Mouse (Mus musculus): ENCODE data around the gene Camk1d. TPM values are rescaled to one million over a fixed set of nuclear protein-coding genes. Genes with fewer than 3 reads are reported as not detected.

Camk1d gene
- polyA plus RNA-seq, 1 experiment from 2014 or later = 1.0 TPM

DNA sequence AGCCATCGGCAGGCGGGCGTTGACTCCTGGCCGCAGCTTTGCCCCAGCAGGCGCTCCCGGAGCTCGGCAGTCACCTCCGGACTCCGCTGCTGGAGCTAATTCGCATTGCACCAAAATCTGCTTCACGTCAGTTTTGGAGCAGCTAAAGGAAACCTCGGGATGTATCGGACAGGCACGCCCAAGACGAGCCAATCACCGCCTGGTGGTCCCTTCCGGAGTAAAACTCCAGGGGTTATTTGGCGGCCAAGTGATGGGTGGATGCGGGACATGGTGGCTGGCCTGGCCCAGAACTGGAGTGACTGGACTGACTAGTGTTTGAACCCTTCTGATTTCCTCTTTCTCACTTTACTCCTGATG is 717 bp upstream of the Camk1d start:
- 0 out of 2 replicates have a peak, but pooled peaks have one; percentile 5 for ATAC-seq (replicated peaks; ENCODE audit: low FRiP score)
- H3K36me3 ChIP-seq (ENCODE audit: control insufficient read depth, insufficient read depth, low read length) = no peaks in the 10 kb centered on the region

DNA sequence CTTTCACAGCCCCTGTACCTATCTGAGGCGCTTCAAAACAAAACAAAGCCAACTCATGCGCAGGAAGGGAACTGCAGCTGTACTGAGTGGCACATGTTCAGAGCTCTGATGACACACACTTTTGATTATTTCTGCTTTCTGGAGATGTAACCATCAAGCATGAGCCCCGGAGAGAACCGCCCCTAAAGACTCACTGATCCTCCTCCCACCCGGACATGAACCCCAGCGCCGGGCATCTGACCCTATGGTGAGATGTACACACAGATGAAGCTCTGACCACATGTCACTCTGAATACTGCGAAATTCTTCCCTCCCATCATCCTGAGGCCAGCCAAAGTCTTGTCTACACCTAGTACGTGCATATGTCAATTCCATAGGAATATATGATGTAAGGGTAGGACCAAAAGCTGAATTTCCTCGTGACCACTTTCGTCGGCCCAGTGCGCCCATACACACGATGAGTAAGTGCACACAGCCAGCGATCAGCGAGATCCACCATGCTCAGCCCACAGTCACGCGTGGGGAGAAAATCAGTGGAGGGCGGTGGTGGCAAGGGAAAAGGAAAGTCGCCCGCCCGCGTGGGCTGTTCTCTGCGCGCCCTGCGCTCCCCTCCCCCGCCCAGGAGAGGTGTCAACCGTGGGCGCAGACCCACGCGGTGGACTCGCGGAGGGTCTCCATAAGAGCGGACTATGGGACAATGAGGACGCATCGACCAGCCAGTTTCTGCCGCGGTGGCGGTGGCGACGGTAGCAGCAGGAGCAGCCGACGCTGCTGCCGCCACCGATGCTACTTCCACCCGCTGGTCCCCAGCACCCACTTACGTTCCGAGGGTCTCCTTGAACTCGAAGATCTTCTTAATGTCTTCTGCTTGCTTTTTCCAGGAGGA is 747 bp downstream of the Camk1d start:
- ATAC-seq (replicated peaks; ENCODE audit: low FRiP score) (no peak), DNase-seq (ENCODE audit: low spot score) (peak; percentile 39)
- Histone ChIP-seq H3K4me3 (ENCODE audit: low read depth, low read length) (peak overlapping the region; percentile 69), H3K27ac (ENCODE audit: low read depth, low read length) (no peak overlapping the region), H3K27me3 (replicated peaks; ENCODE audit: control insufficient read depth, insufficient read depth, low read length) (peaks cover 23% of the 10 kb centered on the region), H3K9ac (ENCODE audit: low read depth, low read length) (peak overlapping the region; percentile 43), H3K9me3 (ENCODE audit: control insufficient read depth, low read length) (no peaks in the 10 kb centered on the region), H3K4me1 (replicated peaks; ENCODE audit: control insufficient read depth, insufficient read depth, low read length) (peaks cover 13% of the 10 kb centered on the region; the same call in 1 of the 2 replicates), H3K36me3 (ENCODE audit: control insufficient read depth, insufficient read depth, low read length) (no peaks in the 10 kb centered on the region), H3K4me2 (peak overlapping the region; percentile 100)
- WGBS = under 1% methylated on average over 49 of the region's 49 CpGs

More for the DNA sequence above, 717 bp upstream of the Camk1d start:
- Histone ChIP-seq H3K27ac (ENCODE audit: low read depth, low read length) (no peak overlapping the region), H3K4me2 (peak overlapping the region; percentile 100), H3K4me3 (ENCODE audit: low read depth, low read length) (peak overlapping the region; percentile 69), H3K9me3 (ENCODE audit: control insufficient read depth, low read length) (no peaks in the 10 kb centered on the region), H3K4me1 (replicated peaks; ENCODE audit: control insufficient read depth, insufficient read depth, low read length) (peaks cover 13% of the 10 kb centered on the region; the same call in 1 of the 2 replicates), H3K27me3 (replicated peaks; ENCODE audit: control insufficient read depth, insufficient read depth, low read length) (peaks cover 23% of the 10 kb centered on the region), H3K9ac (ENCODE audit: low read depth, low read length) (peak overlapping the region; percentile 44; the same call in 1 of the 2 replicates)
- WGBS = 0% methylated on average over 19 of the region's 19 CpGs
- DNase-seq (ENCODE audit: low spot score) = no peak

DNA sequence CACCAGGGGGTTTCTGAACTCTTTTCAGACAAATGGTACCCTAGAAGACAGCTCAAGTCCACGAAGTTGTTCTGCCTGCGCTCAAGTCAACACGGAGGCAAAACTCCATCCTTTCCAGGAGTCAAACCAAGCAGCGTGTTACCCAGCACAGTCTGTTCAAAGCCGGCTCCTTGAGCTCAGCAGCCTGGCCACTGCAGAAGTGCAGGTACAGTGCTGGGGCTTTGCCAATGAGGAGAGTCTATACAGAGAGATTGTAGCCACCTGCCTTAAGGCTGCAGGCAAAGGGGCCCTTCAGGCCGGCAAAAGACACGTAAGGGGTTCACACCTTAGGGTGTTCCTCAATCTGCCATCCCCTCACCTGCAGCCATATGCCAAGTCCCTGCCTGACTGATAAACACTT is 2.1 kb downstream of the Camk1d start:
- WGBS = 58% methylated on average over 7 of the region's 7 CpGs

DNA sequence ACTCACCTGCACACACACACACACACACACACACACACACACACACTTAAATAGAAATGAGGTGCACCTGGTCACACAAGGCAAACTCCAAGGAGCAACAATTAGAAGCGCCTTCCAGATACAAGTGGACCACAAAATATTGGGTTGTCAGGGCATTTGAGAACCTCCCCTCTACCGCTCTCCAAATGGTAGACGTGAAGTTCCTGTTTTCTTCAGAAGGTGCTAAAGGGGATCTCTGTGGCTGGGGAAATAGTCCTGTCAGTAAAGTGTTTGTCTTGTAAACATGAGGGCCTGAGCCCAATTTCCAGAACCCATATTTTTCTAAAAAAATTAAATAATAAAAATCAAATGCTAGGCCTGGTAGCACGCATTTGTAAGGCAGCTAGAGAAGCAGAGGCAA is 4.4 kb downstream of the Camk1d start:
- H3K4me3 ChIP-seq (ENCODE audit: low read depth, low read length) = no peak overlapping the region
- H3K4me2 ChIP-seq = no peak overlapping the region
- no peaks in the 10 kb centered on the region for H3K36me3 ChIP-seq (ENCODE audit: control insufficient read depth, insufficient read depth, low read length)
- H3K27ac ChIP-seq (ENCODE audit: low read depth, low read length) = no peak overlapping the region
- no peak for DNase-seq (ENCODE audit: low spot score)
- no peaks in the 10 kb centered on the region for H3K9me3 ChIP-seq (ENCODE audit: control insufficient read depth, low read length)
- ATAC-seq (replicated peaks; ENCODE audit: low FRiP score) = no peak
- no peak overlapping the region for H3K9ac ChIP-seq (ENCODE audit: low read depth, low read length)
- peaks cover 12% of the 10 kb centered on the region; the same call in 1 of the 2 replicates for H3K4me1 ChIP-seq (replicated peaks; ENCODE audit: control insufficient read depth, insufficient read depth, low read length)
- 66% methylated on average over 4 of the region's 4 CpGs for WGBS
- H3K27me3 ChIP-seq (replicated peaks; ENCODE audit: control insufficient read depth, insufficient read depth, low read length) = peaks cover 20% of the 10 kb centered on the region

More for the DNA sequence above, 2.1 kb downstream of the Camk1d start:
- Histone ChIP-seq H3K9ac (ENCODE audit: low read depth, low read length) (no peak overlapping the region), H3K4me2 (no peak overlapping the region), H3K4me1 (replicated peaks; ENCODE audit: control insufficient read depth, insufficient read depth, low read length) (peaks cover 13% of the 10 kb centered on the region; the same call in 1 of the 2 replicates), H3K27me3 (replicated peaks; ENCODE audit: control insufficient read depth, insufficient read depth, low read length) (peaks cover 23% of the 10 kb centered on the region), H3K36me3 (ENCODE audit: control insufficient read depth, insufficient read depth, low read length) (no peaks in the 10 kb centered on the region), H3K27ac (ENCODE audit: low read depth, low read length) (no peak overlapping the region), H3K4me3 (ENCODE audit: low read depth, low read length) (no peak overlapping the region), H3K9me3 (ENCODE audit: control insufficient read depth, low read length) (no peaks in the 10 kb centered on the region)
- ATAC-seq (replicated peaks; ENCODE audit: low FRiP score) = no peak
- DNase-seq (ENCODE audit: low spot score) = no peak

DNA sequence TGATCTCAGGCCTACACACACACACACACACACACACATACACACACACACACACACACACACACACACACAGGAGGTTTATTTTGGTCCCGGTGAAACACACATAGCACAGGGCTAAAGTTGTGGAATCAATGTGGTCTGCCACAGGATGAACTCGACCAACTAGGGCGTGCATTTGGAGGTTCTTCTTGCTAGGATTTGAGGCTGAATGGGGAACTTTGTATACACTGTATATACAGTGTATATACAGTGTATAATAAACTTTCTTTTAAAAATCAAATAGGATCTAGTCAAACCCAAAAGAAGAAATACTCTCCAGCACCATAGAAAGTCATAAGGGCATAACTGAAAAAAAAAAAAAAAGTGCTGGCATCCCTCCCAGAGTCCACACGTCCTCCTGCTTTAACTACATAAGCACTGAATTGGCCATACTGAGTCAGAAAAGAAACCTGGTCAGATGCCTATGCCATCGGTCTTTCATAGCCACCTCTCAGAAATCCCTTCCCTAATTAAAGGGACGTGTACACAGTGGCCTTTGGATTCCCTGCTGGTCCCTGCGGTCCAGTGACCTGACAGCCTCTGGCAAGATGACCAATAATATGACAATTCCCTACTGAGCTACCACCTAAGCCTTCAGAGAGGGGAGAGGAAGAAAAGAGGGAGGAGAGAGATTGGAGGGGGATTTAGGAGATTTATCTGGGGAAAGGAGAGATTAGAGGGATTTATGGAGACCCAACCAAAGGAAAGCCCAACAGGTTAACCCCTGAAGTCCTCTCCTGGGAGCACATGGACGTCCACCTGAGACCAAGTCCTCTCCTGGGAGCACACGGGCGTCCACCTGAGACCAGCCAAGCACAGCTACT is 6.2 kb downstream of the Camk1d start:
- Histone ChIP-seq H3K4me3 (ENCODE audit: low read depth, low read length) (no peak overlapping the region), H3K9ac (ENCODE audit: low read depth, low read length) (no peak overlapping the region), H3K27me3 (replicated peaks; ENCODE audit: control insufficient read depth, insufficient read depth, low read length) (peaks cover 11% of the 10 kb centered on the region), H3K4me2 (no peak overlapping the region), H3K27ac (ENCODE audit: low read depth, low read length) (no peak overlapping the region), H3K9me3 (ENCODE audit: control insufficient read depth, low read length) (no peaks in the 10 kb centered on the region), H3K36me3 (ENCODE audit: control insufficient read depth, insufficient read depth, low read length) (no peaks in the 10 kb centered on the region), H3K4me1 (replicated peaks; ENCODE audit: control insufficient read depth, insufficient read depth, low read length) (peaks cover 4% of the 10 kb centered on the region; the same call in 1 of the 2 replicates)
- 67% methylated on average over 10 of the region's 10 CpGs for WGBS
- DNase-seq (ENCODE audit: low spot score) (no peak), ATAC-seq (replicated peaks; ENCODE audit: low FRiP score) (no peak)

DNA sequence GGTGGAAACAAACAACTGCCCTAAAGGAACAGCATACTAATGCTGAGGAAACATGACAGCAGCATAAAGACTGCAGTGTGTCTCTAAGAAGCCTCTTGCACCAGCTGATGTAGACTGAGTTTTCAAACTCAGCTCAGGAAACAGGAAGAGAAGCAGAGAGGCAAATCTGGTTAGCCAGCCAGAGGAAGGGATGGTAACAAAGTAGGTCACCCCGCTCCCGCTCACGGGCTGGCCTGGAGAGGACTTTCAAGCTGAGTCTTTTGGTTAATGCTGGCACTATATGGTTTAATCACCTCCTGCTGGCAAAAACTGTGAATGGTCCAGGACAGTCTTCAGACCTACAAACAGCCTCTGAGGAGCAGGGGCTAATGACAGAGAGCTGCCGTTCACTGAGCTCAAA is 7.7 kb downstream of the Camk1d start:
- Histone ChIP-seq H3K4me1 (replicated peaks; ENCODE audit: control insufficient read depth, insufficient read depth, low read length) (no peaks in the 10 kb centered on the region), H3K36me3 (ENCODE audit: control insufficient read depth, insufficient read depth, low read length) (no peaks in the 10 kb centered on the region), H3K4me3 (ENCODE audit: low read depth, low read length) (no peak overlapping the region), H3K9me3 (ENCODE audit: control insufficient read depth, low read length) (no peaks in the 10 kb centered on the region), H3K4me2 (no peak overlapping the region), H3K27ac (ENCODE audit: low read depth, low read length) (no peak overlapping the region), H3K9ac (ENCODE audit: low read depth, low read length) (no peak overlapping the region), H3K27me3 (replicated peaks; ENCODE audit: control insufficient read depth, insufficient read depth, low read length) (peaks cover 2% of the 10 kb centered on the region)
- DNase-seq (ENCODE audit: low spot score) = no peak
- ATAC-seq (replicated peaks; ENCODE audit: low FRiP score) = no peak
- 64% methylated on average over 4 of the region's 4 CpGs for WGBS

DNA sequence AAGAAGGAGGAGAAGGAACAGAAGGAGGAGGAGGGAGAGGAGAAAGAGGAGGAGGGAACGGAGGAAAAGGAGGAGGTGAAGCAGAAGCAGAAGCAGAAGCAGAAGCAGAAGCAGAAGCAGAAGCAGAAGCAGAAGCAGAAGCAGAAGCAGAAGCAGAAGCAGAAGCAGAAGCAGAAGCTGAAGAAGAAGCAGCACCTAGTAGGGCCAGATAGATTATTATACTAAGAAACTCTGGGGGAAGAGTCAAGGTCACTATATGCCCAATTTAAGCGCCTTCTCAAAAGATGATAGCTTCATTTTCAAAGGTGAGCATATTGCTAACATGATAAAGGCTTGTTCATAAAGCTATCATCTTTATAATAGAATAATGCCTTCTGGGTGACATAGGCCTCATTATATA is 11.9 kb downstream of the Camk1d start:
- Histone ChIP-seq H3K4me1 (replicated peaks; ENCODE audit: control insufficient read depth, insufficient read depth, low read length) (no peaks in the 10 kb centered on the region; the same call in 1 of the 2 replicates), H3K9me3 (ENCODE audit: control insufficient read depth, low read length) (no peaks in the 10 kb centered on the region), H3K36me3 (ENCODE audit: control insufficient read depth, insufficient read depth, low read length) (no peaks in the 10 kb centered on the region), H3K27me3 (replicated peaks; ENCODE audit: control insufficient read depth, insufficient read depth, low read length) (no peaks in the 10 kb centered on the region), H3K4me3 (ENCODE audit: low read depth, low read length) (no peak overlapping the region), H3K4me2 (no peak overlapping the region), H3K27ac (ENCODE audit: low read depth, low read length) (no peak overlapping the region), H3K9ac (ENCODE audit: low read depth, low read length) (no peak overlapping the region)
- ATAC-seq (replicated peaks; ENCODE audit: low FRiP score) (no peak), DNase-seq (ENCODE audit: low spot score) (no peak)
- WGBS = 76% methylated on average over 2 of the region's 2 CpGs

DNA sequence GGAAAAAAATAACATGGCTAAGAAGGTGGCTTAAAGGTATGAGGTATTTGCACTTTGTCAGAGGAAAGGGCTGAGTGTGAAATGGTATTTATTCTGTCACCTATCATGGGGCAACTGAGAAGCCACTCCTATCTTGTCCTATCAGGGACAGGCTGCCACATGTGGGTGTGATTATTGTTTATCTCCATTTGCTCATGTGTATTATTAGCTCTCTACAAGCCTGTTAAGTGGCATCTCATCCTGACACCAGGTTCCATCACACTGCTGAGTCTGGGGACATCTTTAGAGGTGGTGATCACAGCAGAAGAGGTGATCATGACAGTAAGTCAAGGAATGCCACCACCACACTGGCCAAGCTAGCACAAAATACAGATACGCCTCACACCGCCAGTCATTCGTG is 13.4 kb downstream of the Camk1d start:
- Histone ChIP-seq H3K4me2 (no peak overlapping the region), H3K9ac (ENCODE audit: low read depth, low read length) (no peak overlapping the region), H3K36me3 (ENCODE audit: control insufficient read depth, insufficient read depth, low read length) (no peaks in the 10 kb centered on the region), H3K4me3 (ENCODE audit: low read depth, low read length) (no peak overlapping the region), H3K27ac (ENCODE audit: low read depth, low read length) (no peak overlapping the region), H3K27me3 (replicated peaks; ENCODE audit: control insufficient read depth, insufficient read depth, low read length) (no peaks in the 10 kb centered on the region), H3K9me3 (ENCODE audit: control insufficient read depth, low read length) (no peaks in the 10 kb centered on the region), H3K4me1 (replicated peaks; ENCODE audit: control insufficient read depth, insufficient read depth, low read length) (no peaks in the 10 kb centered on the region; the same call in 1 of the 2 replicates)
- 90% methylated on average over 3 of the region's 3 CpGs for WGBS
- DNase-seq (ENCODE audit: low spot score) (no peak), ATAC-seq (replicated peaks; ENCODE audit: low FRiP score) (peak; percentile 88)

Data from liver, embryonic 11.5 days (tissue).